Mouse (Mus musculus): ENCODE measurements around the gene Gm36864. TPM values are rescaled to one million over a fixed set of nuclear protein-coding genes. Genes with fewer than 3 reads are reported as not detected.
"Not testable (repeated sequence)": the region's sequence is repeated elsewhere in the genome, so short reads cannot be mapped to it uniquely, and the experiment has no call there.

Gene Gm36864
- not detected in 2 replicates for polyA plus RNA-seq (2014; fragmentation: Nextera tagmentation; extraction: Ambion mirVana)

DNA sequence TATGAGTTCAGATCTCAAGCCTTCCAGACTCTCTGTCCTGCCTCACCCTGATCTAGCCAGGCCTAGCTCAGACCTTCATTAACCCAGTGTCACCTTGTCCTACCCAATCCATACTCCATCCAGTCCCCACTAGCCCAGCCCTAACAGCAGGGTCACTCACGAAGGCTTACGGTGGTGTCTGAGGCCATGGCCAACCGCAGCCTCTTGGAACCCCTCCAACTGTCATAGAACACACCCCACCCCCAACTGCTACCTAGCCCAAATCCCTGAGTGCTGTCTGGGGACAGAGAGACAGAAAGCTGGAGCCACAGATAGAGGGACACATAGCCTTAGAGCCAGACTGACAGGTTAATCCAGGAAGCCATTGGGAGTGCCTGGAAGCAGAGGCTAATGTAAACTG is at the start of gene Gm36864:
Gene Gm36864 (plus strand): TSS at position 269 of the 400 bp plus-strand sequence.
- no peaks in the 10 kb centered on the region for H3K9me3 ChIP-seq (ENCODE audit: control insufficient read depth, low read length)
- no peaks in the 10 kb centered on the region for H3K4me1 ChIP-seq (ENCODE audit: control insufficient read depth, insufficient read depth, low read length)
- H3K36me3 ChIP-seq (ENCODE audit: control insufficient read depth, insufficient read depth, low read length) = no peaks in the 10 kb centered on the region
- H3K9ac ChIP-seq (ENCODE audit: low read length) = no peak within 1 kb of the TSS
- no peak within 1 kb of the TSS for H3K4me3 ChIP-seq (ENCODE audit: low read depth, low read length)
- ATAC-seq (ENCODE audit: insufficient read depth, low FRiP score, low TSS enrichment) = no peak
- H3K4me2 ChIP-seq (ENCODE audit: low read depth) = no peak within 1 kb of the TSS
- 88% methylated on average over 3 of the region's 3 CpGs for WGBS
- no peaks in the 10 kb centered on the region for H3K27me3 ChIP-seq (ENCODE audit: control insufficient read depth, insufficient read depth, low read length)
- no peak within 1 kb of the TSS for H3K27ac ChIP-seq (ENCODE audit: low read depth, low read length)
- DNase-seq (ENCODE audit: low spot score) = no peak

GRCm38 (mm10) chr7:44186516-44186915 is 49.5 kb upstream of the Gm36864 start:
- not testable (repeated sequence) for H3K9me3 ChIP-seq (ENCODE audit: control insufficient read depth, low read length); H3K4me1 ChIP-seq (ENCODE audit: control insufficient read depth, insufficient read depth, low read length); H3K4me2 ChIP-seq (ENCODE audit: low read depth); H3K9ac ChIP-seq (ENCODE audit: low read length); H3K27me3 ChIP-seq (ENCODE audit: control insufficient read depth, insufficient read depth, low read length); H3K27ac ChIP-seq (ENCODE audit: low read depth, low read length); H3K4me3 ChIP-seq (ENCODE audit: low read depth, low read length); H3K36me3 ChIP-seq (ENCODE audit: control insufficient read depth, insufficient read depth, low read length); ATAC-seq (ENCODE audit: insufficient read depth, low FRiP score, low TSS enrichment); DNase-seq (ENCODE audit: low spot score)
- 74% methylated on average over 8 of the region's 8 CpGs for WGBS

- H3K4me1 ChIP-seq (ENCODE audit: control insufficient read depth, insufficient read depth, low read length); H3K9ac ChIP-seq (ENCODE audit: low read length); DNase-seq (ENCODE audit: low spot score); H3K4me2 ChIP-seq (ENCODE audit: low read depth); H3K9me3 ChIP-seq (ENCODE audit: control insufficient read depth, low read length); ATAC-seq (ENCODE audit: insufficient read depth, low FRiP score, low TSS enrichment); H3K27me3 ChIP-seq (ENCODE audit: control insufficient read depth, insufficient read depth, low read length); H3K36me3 ChIP-seq (ENCODE audit: control insufficient read depth, insufficient read depth, low read length); H3K4me3 ChIP-seq (ENCODE audit: low read depth, low read length); H3K27ac ChIP-seq (ENCODE audit: low read depth, low read length): not testable (repeated sequence)
Observed at GRCm38 (mm10) chr7:44187936-44188335, 48.0 kb upstream of the Gm36864 start, which contains the start of gene Klk1b24. Klk1b24 (plus strand) TSS chr7:44188236.

DNA sequence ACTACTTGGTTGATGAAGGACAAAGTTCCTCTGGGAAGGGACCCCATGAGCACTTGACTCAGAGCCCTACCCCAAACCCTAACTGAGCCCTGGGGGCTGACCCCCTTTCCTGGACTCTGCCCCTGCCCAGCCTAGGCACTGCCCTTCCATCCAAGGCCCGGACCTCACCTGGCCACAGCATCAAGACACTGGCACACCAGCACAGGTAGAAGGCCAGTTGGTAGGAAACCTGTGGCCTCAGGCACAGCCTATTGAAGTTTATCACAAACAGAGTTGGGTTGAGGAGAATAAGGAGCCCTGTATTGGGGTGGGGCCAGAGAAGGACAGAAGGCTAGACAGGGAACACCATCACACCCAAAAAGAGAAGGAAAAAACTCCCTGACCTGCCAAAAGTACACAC is 42.5 kb upstream of the Gm36864 start:
- 50% methylated on average over 1 of the region's 1 CpGs for WGBS
- not testable (repeated sequence) for H3K4me3 ChIP-seq (ENCODE audit: low read depth, low read length); ATAC-seq (ENCODE audit: insufficient read depth, low FRiP score, low TSS enrichment); H3K4me2 ChIP-seq (ENCODE audit: low read depth); H3K9ac ChIP-seq (ENCODE audit: low read length); H3K9me3 ChIP-seq (ENCODE audit: control insufficient read depth, low read length); H3K36me3 ChIP-seq (ENCODE audit: control insufficient read depth, insufficient read depth, low read length); H3K4me1 ChIP-seq (ENCODE audit: control insufficient read depth, insufficient read depth, low read length); H3K27me3 ChIP-seq (ENCODE audit: control insufficient read depth, insufficient read depth, low read length); DNase-seq (ENCODE audit: low spot score); H3K27ac ChIP-seq (ENCODE audit: low read depth, low read length)

- Histone ChIP-seq H3K27me3 (ENCODE audit: control insufficient read depth, insufficient read depth, low read length) (no peaks in the 10 kb centered on the region), H3K4me2 (ENCODE audit: low read depth) (no peak within 1 kb of the TSS), H3K4me1 (ENCODE audit: control insufficient read depth, insufficient read depth, low read length) (no peaks in the 10 kb centered on the region), H3K9me3 (ENCODE audit: control insufficient read depth, low read length) (no peaks in the 10 kb centered on the region), H3K36me3 (ENCODE audit: control insufficient read depth, insufficient read depth, low read length) (no peaks in the 10 kb centered on the region), H3K9ac (ENCODE audit: low read length) (no peak within 1 kb of the TSS), H3K4me3 (ENCODE audit: low read depth, low read length) (no peak within 1 kb of the TSS), H3K27ac (ENCODE audit: low read depth, low read length) (no peak within 1 kb of the TSS)
- DNase-seq (ENCODE audit: low spot score) (no peak), ATAC-seq (ENCODE audit: insufficient read depth, low FRiP score, low TSS enrichment) (no peak)
- WGBS = 64% methylated on average over 3 of the region's 3 CpGs
Observed at GRCm38 (mm10) chr7:44197891-44198290, 38.1 kb upstream of the Gm36864 start, which contains the start of gene Klk1b3. Klk1b3 (plus strand) TSS chr7:44198191.

GRCm38 (mm10) chr7:44207135-44207534 is 28.8 kb upstream of the Gm36864 start, which contains the start of gene Klk1b4:
Klk1b4 (plus strand) TSS chr7:44207435.
- not testable (repeated sequence) for H3K9ac ChIP-seq (ENCODE audit: low read length); H3K27ac ChIP-seq (ENCODE audit: low read depth, low read length); H3K4me1 ChIP-seq (ENCODE audit: control insufficient read depth, insufficient read depth, low read length); H3K27me3 ChIP-seq (ENCODE audit: control insufficient read depth, insufficient read depth, low read length); H3K4me3 ChIP-seq (ENCODE audit: low read depth, low read length); H3K9me3 ChIP-seq (ENCODE audit: control insufficient read depth, low read length); DNase-seq (ENCODE audit: low spot score); ATAC-seq (ENCODE audit: insufficient read depth, low FRiP score, low TSS enrichment); H3K4me2 ChIP-seq (ENCODE audit: low read depth); H3K36me3 ChIP-seq (ENCODE audit: control insufficient read depth, insufficient read depth, low read length)
- 45% methylated on average over 3 of the region's 3 CpGs for WGBS

DNA sequence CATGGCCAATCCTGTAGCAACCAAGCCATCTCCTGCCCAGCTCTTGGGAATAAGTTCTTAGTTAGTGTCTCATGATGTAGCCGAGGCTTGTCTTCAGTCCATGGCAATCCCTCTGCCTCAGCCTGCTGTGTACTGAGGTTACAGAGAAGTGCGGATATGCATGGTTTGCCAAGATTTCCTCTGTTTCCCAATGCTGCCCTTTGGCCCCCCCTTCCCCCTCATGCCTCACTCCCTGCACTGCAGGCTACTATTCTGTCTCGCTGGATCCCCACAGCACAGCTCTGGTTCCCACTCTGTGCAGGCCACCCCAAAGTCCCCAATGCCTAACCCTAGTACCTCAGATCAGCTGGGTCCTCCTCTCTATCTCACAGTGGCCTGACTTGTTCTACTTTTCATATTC is 27.7 kb upstream of the Gm36864 start:
- H3K36me3 ChIP-seq (ENCODE audit: control insufficient read depth, insufficient read depth, low read length) = no peaks in the 10 kb centered on the region
- no peaks in the 10 kb centered on the region for H3K9me3 ChIP-seq (ENCODE audit: control insufficient read depth, low read length)
- ATAC-seq (ENCODE audit: insufficient read depth, low FRiP score, low TSS enrichment) (no peak), DNase-seq (ENCODE audit: low spot score) (no peak)
- no peaks in the 10 kb centered on the region for H3K4me1 ChIP-seq (ENCODE audit: control insufficient read depth, insufficient read depth, low read length)
- no peak overlapping the region for H3K9ac ChIP-seq (ENCODE audit: low read length)
- H3K4me3 ChIP-seq (ENCODE audit: low read depth, low read length) = no peak overlapping the region
- WGBS = 86% methylated on average over 3 of the region's 3 CpGs
- no peak overlapping the region for H3K27ac ChIP-seq (ENCODE audit: low read depth, low read length)
- no peak overlapping the region for H3K4me2 ChIP-seq (ENCODE audit: low read depth)
- H3K27me3 ChIP-seq (ENCODE audit: control insufficient read depth, insufficient read depth, low read length) = no peaks in the 10 kb centered on the region

DNA sequence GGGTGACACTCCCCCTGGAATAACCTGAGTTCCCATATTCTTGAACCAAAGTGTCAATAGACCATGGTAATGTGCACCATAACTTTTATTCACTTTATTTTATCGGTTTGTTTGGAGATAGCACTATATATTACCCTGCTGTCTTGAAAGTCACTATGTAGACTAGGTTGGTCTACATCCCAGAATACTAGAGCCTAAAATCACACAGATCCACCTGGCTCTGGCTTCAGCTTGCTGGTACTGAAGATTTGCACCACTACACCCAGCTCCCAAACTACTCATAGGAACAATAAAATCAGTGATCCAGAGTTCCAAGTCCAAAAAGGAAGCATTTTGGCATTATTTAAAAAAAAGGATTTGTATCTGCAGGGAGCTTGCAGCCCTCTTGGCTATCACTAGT is 20.3 kb upstream of the Gm36864 start, which contains the start of gene Klk1b5:
Gene Klk1b5 (plus strand): TSS at position 301 of the 400 bp plus-strand sequence.
- no peak within 1 kb of the TSS for H3K9ac ChIP-seq (ENCODE audit: low read length)
- H3K27ac ChIP-seq (ENCODE audit: low read depth, low read length) = no peak within 1 kb of the TSS
- H3K4me3 ChIP-seq (ENCODE audit: low read depth, low read length) = no peak within 1 kb of the TSS
- H3K4me2 ChIP-seq (ENCODE audit: low read depth) = no peak within 1 kb of the TSS
- WGBS = 79% methylated on average over 1 of the region's 1 CpGs
- H3K9me3 ChIP-seq (ENCODE audit: control insufficient read depth, low read length) = no peaks in the 10 kb centered on the region
- ATAC-seq (ENCODE audit: insufficient read depth, low FRiP score, low TSS enrichment) = no peak
- H3K4me1 ChIP-seq (ENCODE audit: control insufficient read depth, insufficient read depth, low read length) = no peaks in the 10 kb centered on the region
- no peaks in the 10 kb centered on the region for H3K36me3 ChIP-seq (ENCODE audit: control insufficient read depth, insufficient read depth, low read length)
- DNase-seq (ENCODE audit: low spot score) = no peak
- no peaks in the 10 kb centered on the region for H3K27me3 ChIP-seq (ENCODE audit: control insufficient read depth, insufficient read depth, low read length)

- not testable (repeated sequence) for H3K9ac ChIP-seq (ENCODE audit: low read length); H3K4me3 ChIP-seq (ENCODE audit: low read depth, low read length); H3K27ac ChIP-seq (ENCODE audit: low read depth, low read length); H3K36me3 ChIP-seq (ENCODE audit: control insufficient read depth, insufficient read depth, low read length); H3K4me2 ChIP-seq (ENCODE audit: low read depth); ATAC-seq (ENCODE audit: insufficient read depth, low FRiP score, low TSS enrichment); H3K4me1 ChIP-seq (ENCODE audit: control insufficient read depth, insufficient read depth, low read length); H3K9me3 ChIP-seq (ENCODE audit: control insufficient read depth, low read length); H3K27me3 ChIP-seq (ENCODE audit: control insufficient read depth, insufficient read depth, low read length); DNase-seq (ENCODE audit: low spot score)
- WGBS = 75% methylated on average over 8 of the region's 10 CpGs
Observed at GRCm38 (mm10) chr7:44221601-44222000, 14.4 kb upstream of the Gm36864 start.

Data from neural tube, embryonic 11.5 days (tissue).